Mouse (Mus musculus): ENCODE results near the gene Olfr339.
"Not testable (repeated sequence)": the region's sequence is repeated elsewhere in the genome, so short reads cannot be mapped to it uniquely, and the experiment has no call there.

Olfr339 gene

GRCm38 (mm10) chr2:36418647-36419046 is at the start of gene Olfr339:
Gene Olfr339 (plus strand): TSS chr2:36418947.
- no peak for DNase-seq (ENCODE audit: low spot score)

- no peak for DNase-seq (ENCODE audit: low spot score)
These were observed 45.5 kb upstream of the Olfr339 start, which contains the start of gene Olfr338 for GRCm38 (mm10) chr2:36373219-36373618. Gene Olfr338 (plus strand): TSS chr2:36373519.

- not testable (repeated sequence) for DNase-seq (ENCODE audit: low spot score)
These were observed 3.6 kb upstream of the Olfr339 start for GRCm38 (mm10) chr2:36415174-36415573.

- DNase-seq (ENCODE audit: low spot score) = not testable (repeated sequence)
These were observed 3.2 kb upstream of the Olfr339 start for GRCm38 (mm10) chr2:36415591-36415990.

- DNase-seq (ENCODE audit: low spot score) = no peak
These were observed 33.5 kb downstream of the Olfr339 start, which contains the start of gene Olfr340 for GRCm38 (mm10) chr2:36452287-36452686. Gene Olfr340 (plus strand): TSS chr2:36452587.

GRCm38 (mm10) chr2:36473634-36474033 is 54.9 kb downstream of the Olfr339 start:
- DNase-seq (ENCODE audit: low spot score) = no peak
